Mouse (Mus musculus) heart, embryonic 16.5 days (tissue): ENCODE data around the gene Hand1. TPM values are rescaled to one million over a fixed set of nuclear protein-coding genes. Genes with fewer than 3 reads are reported as not detected.

ENCODE experiments used
- ATAC-seq: fragments of 200-750 bp; cut with Nextera tagmentation; replicated peaks from 2 replicates; pipeline ENCODE4 v1.8.0; 2017; ENCODE audit warnings: moderate number of reproducible peaks; ENCODE audit not compliant: insufficient read depth, low FRiP score; ENCODE audit errors: extremely low read depth
- H3K27ac ChIP-seq: fragments of 300-500 bp; sonication (generic); 2 replicates; pipeline ENCODE4 v1.5.1; 2014; ENCODE audit warnings: mild to moderate bottlenecking, low read length, control low read depth, moderate library complexity
- H3K27me3 ChIP-seq: fragments of 300-500 bp; sonication (generic); 2 replicates; pipeline ENCODE4 v1.6.1; 2014; ENCODE audit warnings: low read length, mixed read lengths; ENCODE audit not compliant: control insufficient read depth, insufficient read depth
- H3K36me3 ChIP-seq: fragments of 300-500 bp; sonication (generic); 2 replicates; pipeline ENCODE4 v1.6.1; 2014; ENCODE audit not compliant: control insufficient read depth, insufficient read depth
- H3K4me1 ChIP-seq: fragments of 300-500 bp; sonication (generic); 2 replicates; pipeline ENCODE4 v1.6.1; 2014; ENCODE audit warnings: low read length, mixed read lengths; ENCODE audit not compliant: control insufficient read depth, insufficient read depth
- H3K4me2 ChIP-seq: fragments of 300-500 bp; sonication (generic); 2 replicates; pipeline ENCODE4 v1.6.1; 2014; ENCODE audit warnings: low read depth, mild to moderate bottlenecking, control low read depth, low read length
- H3K4me3 ChIP-seq: fragments of 300-500 bp; sonication (generic); 2 replicates; pipeline ENCODE4 v1.5.1; 2014; ENCODE audit warnings: mild to moderate bottlenecking, control low read depth, low read length
- H3K9ac ChIP-seq: fragments of 300-500 bp; sonication (generic); 2 replicates; pipeline ENCODE4 v1.6.1; 2014; ENCODE audit warnings: low read length, control low read depth
- H3K9me3 ChIP-seq: fragments of 300-500 bp; sonication (generic); replicated peaks from 2 replicates; pipeline ENCODE4 v1.6.1; 2016; ENCODE audit warnings: low read length; ENCODE audit not compliant: control insufficient read depth
- WGBS: fragments of 180-500 bp; shearing (Covaris S2); extraction: QIAGEN DNeasy Blood & Tissue Kit; methylation state at CpG from one replicate; pipeline ENCODE4 v1.1.7; 2014; 5-methylcytosine and 5-hydroxymethylcytosine counted together
- polyA plus RNA-seq: library from polyadenylated mRNA; unstranded; fragments of >200 nt; fragmentation: Nextera tagmentation; extraction: Ambion mirVana; gene quantifications from 2 replicates; pipeline ENCODE4 v1.2.1, GENCODE M21; 2015

Hand1 gene
- polyA plus RNA-seq, 1 experiment from 2014 or later, result 7.9 TPM

DNA sequence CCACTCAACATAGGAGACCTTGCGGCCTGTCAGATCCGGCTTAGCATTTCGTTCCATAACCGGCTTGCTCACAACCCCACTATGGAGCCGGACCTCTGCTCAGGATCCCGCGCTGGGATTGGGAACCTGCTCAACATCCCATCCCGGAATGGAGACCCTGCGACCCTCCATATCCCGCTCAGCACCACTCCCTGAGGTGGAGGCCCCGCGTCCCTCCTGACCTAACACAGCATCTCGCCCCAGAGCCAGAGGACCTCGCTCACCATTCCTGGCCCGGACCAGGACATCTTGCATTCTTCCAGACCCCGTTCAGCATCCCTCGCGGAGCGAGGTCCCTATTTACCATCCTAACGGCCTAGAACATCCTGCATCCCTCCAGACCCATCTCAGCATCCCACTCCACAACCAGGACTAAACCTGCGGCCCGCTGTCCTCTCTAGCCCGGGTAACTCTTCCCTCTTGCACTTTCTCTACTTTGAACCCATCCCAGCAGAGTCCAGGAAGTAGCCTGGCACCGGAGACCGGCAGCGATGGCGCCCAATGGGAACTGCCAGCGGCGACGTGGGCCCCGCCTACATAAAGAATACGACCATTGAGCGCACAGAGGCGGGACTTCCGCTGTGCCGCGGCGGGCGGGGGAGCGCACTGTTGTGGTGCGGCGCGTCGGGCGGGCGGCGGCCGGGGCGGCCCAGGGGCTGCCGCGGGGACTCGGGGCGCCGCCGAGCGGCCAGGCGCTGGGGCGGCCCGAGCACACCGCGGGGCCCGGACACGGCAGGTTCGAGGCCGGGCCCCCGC lies 31.4 kb downstream of the Hand1 start, which contains the start of gene Sap30l:
Gene Sap30l (plus strand): TSS at position 667 of the 795 bp plus-strand sequence.
- Histone ChIP-seq H3K4me3 (peak within 1 kb of the TSS; percentile 72), H3K9me3 (no peaks in the 10 kb centered on the region), H3K27me3 (no peaks in the 10 kb centered on the region), H3K27ac (peak within 1 kb of the TSS; percentile 90), H3K36me3 (no peaks in the 10 kb centered on the region), H3K4me1 (peaks cover 21% of the 10 kb centered on the region), H3K4me2 (peak within 1 kb of the TSS; percentile 95), H3K9ac (peak within 1 kb of the TSS; percentile 93)
- under 1% methylated on average over 65 of the region's 66 CpGs for WGBS
- peak; percentile 96 for ATAC-seq

DNA sequence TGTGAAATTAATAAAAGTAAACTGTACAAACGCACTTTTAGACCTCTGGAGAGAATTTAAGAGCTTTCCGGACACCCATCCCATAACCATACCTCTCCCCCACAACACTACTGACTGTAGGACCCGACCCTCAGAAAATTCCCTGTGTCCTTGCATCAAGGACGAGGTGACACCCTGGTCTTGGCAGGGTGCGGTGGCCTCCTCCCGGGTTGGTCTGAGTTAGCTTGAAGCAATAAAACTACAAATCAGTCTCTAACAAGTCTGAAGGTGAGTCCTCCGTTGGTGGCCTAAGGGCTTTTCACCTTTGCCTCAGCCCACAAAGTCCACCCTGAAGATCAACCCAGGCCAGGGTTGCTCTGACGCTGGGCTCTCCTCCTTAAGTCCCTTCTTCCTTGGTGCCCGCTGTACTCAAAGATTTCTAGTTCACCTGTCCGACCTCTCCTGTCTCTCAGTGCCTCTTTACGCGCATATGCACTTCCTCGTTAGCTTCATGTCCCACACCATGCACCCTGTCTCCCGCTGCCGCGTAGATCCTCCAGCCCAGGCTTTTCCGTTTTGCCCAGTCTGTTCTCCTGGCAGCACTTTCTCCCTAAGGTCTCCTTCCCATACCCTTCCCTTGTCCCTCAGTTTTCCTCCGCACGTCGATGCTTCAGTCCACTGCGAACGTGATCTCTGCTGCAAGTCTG lies 32.2 kb downstream of the Hand1 start:
- H3K9ac ChIP-seq, result peak overlapping the region; percentile 89
- WGBS, result 12% methylated on average over 22 of the region's 22 CpGs
- no peaks in the 10 kb centered on the region for H3K36me3 ChIP-seq
- H3K9me3 ChIP-seq, result no peaks in the 10 kb centered on the region
- peak overlapping the region; percentile 84 for H3K4me2 ChIP-seq
- H3K27me3 ChIP-seq, result no peaks in the 10 kb centered on the region
- H3K4me1 ChIP-seq, result peaks cover 21% of the 10 kb centered on the region
- H3K4me3 ChIP-seq, result peak overlapping the region; percentile 72
- peak overlapping the region; percentile 90 for H3K27ac ChIP-seq
- ATAC-seq, result no peak

DNA sequence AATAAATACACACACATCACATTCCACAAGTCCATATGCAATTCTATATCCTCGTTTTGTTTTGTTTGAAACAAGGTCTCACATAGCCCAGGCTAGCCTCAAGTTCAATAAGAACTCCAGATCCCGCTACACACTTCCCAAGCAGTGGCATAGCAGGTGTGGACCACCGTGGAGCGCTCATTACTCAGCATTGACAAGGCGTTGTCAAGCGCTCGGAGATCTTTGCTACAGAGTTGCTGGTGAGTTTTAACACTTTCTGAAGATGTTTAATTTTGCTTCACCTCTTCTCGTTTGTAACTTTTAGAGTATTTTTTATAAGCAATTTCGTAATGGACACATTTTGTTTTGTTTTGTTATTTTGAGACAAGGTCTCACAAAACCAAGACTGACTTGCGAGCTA lies 33.2 kb downstream of the Hand1 start:
- Histone ChIP-seq H3K9me3 (no peaks in the 10 kb centered on the region), H3K4me3 (no peak overlapping the region), H3K4me1 (peaks cover 21% of the 10 kb centered on the region), H3K36me3 (no peaks in the 10 kb centered on the region), H3K4me2 (no peak overlapping the region), H3K27me3 (no peaks in the 10 kb centered on the region), H3K27ac (no peak overlapping the region), H3K9ac (no peak overlapping the region)
- 83% methylated on average over 10 of the region's 10 CpGs for WGBS
- ATAC-seq, result no peak

DNA sequence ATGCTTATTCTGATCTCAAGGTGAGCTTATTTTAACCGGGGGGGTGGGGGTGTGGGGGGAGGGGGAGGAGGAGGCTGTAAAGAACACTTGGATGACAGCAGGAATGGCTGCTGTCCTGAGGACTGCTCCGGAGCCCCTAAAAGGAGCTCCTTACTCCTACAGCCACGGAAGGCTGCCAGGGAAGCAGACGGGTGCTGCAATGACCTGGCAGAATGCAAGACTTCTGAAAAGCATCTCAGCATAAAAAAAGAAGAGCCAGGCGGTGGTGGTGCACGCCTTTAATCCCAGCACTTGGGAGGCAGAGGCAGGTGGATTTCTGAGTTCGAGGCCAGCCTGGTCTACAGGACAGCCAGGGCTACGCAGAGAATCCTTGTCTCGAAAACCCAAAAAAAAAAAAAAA lies 34.8 kb downstream of the Hand1 start:
- Histone ChIP-seq H3K4me3 (no peak overlapping the region), H3K27ac (no peak overlapping the region), H3K9ac (no peak overlapping the region), H3K36me3 (no peaks in the 10 kb centered on the region), H3K4me2 (no peak overlapping the region), H3K27me3 (no peaks in the 10 kb centered on the region), H3K9me3 (no peaks in the 10 kb centered on the region), H3K4me1 (peaks cover 16% of the 10 kb centered on the region)
- WGBS, result 76% methylated on average over 9 of the region's 9 CpGs
- no peak for ATAC-seq

DNA sequence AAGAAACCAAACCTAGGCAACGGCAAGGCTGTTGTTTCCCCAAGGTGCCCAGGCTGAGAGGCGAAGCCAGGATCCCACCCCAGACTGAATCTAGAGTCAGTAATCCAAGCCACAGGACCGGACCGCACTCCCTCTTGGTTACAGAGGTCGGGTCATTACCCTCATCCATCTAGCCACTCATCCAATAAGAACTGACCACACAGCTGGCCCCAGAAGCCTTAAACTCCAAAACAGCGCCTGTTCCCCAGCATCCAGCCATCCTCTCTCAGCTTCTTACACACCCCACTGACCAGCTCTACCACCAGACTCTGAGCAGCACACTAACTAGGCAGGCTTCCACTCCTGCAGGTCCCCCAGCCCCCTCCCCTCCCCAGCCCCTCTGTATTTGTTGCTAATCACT lies 37.5 kb downstream of the Hand1 start:
- Histone ChIP-seq H3K27me3 (no peaks in the 10 kb centered on the region), H3K9me3 (no peaks in the 10 kb centered on the region), H3K4me1 (peaks cover 7% of the 10 kb centered on the region), H3K9ac (no peak overlapping the region), H3K4me3 (no peak overlapping the region), H3K4me2 (no peak overlapping the region), H3K36me3 (no peaks in the 10 kb centered on the region), H3K27ac (no peak overlapping the region)
- ATAC-seq, result no peak
- 65% methylated on average over 6 of the region's 6 CpGs for WGBS

DNA sequence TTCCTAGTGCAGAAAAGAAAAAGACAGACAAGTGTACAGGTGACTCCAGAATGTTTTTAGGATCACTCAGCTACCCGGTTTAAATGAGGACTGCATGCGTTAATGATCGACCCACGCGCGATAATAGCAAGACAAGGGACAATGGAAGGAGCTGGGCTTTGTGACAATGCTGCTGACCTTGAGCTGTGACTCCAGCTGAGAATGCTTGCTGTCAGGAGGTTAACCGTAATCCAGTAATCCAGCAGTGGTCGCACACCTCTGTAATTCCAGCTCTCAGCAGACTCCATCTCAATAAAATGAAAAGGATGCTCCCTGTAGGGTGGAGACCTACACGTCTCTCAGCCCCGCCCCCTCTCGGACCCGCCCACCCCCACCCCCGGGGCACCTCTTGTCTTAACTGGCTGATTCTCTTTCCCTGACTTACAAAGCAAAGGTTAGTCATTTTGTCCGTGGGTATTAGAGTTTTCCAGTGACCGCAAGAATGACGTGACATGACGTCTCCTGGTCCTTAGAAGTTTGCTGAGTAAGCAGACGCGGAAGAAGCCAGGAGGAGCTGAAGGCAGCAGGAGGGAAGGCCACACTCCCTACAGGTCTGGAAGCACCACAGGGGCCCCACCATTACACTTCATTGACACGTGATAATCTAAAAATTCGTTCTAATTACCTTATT lies 41.6 kb downstream of the Hand1 start:
- Histone ChIP-seq H3K4me2 (peak overlapping the region; percentile 3; the same call in 1 of the 2 replicates), H3K27ac (no peak overlapping the region), H3K4me1 (peaks cover 3% of the 10 kb centered on the region; the same call in 1 of the 2 replicates), H3K9me3 (no peaks in the 10 kb centered on the region), H3K36me3 (no peaks in the 10 kb centered on the region), H3K4me3 (no peak overlapping the region), H3K27me3 (no peaks in the 10 kb centered on the region), H3K9ac (no peak overlapping the region)
- 29% methylated on average over 21 of the region's 21 CpGs for WGBS
- no peak for ATAC-seq

DNA sequence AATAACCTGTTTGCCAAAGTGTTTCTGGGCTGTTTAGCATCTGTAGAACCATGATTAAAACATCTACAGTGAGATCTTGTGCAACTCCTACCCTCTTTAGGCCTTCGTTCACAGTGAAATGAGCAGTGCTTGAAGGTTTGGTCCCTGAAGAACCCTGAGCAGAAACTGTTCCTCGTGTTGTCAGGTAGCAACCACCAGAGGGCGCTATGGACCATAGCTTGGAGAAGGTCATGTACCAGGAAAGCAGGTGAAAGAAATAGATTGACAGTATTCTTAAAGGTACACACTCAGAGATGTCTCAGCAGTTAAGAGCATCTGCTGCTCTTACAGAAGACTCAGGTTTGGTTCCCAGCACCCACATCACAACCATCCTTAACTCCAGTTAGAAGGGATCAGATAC lies 44.7 kb downstream of the Hand1 start:
- H3K4me1 ChIP-seq, result no peaks in the 10 kb centered on the region; the same call in 1 of the 2 replicates
- H3K9ac ChIP-seq, result no peak overlapping the region
- no peak for ATAC-seq
- H3K27me3 ChIP-seq, result no peaks in the 10 kb centered on the region
- no peak overlapping the region for H3K27ac ChIP-seq
- H3K4me2 ChIP-seq, result no peak overlapping the region
- H3K4me3 ChIP-seq, result no peak overlapping the region
- no peaks in the 10 kb centered on the region for H3K9me3 ChIP-seq
- no peaks in the 10 kb centered on the region for H3K36me3 ChIP-seq
- WGBS, result 37% methylated on average over 3 of the region's 3 CpGs

DNA sequence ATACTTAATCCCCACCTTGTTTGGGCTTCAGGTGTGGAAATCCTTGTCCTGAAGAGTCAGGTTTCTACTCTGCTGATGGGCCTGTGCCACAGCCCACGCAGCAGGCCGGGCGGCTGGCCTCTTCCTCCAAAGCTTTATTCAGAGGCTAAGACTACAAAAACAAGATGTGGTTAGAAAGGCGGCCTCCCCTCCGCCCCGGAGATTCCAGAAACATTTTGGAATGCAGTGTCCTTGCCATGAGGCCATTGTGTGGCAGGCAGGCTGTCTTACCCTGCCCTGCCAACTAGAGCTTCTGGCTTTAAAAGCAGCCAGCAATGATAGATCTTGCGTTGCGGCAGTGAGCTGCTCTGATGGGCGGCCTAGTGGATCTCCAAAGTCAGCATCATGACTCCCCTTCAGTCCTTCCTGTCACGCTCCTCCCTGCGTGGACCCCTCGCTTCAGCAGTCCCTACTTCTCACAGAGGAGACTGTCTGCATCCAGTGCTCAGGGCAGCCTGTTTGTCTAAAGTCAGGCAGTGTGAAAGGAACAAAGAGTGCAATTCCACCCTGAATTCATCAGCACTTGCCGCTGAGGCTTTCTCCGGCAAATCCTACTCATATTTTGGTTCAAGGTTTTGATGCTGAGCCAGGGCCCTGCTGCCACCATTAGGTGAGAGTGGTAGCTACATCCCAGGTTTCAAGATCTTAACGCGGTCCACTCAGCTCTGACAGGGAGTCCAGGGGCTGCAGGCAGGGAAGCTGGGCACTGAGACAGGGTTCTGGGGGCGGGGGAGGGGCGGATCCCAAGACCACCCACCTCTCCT lies 45.8 kb downstream of the Hand1 start:
- WGBS, result 49% methylated on average over 18 of the region's 18 CpGs
- no peak for ATAC-seq
- H3K27ac ChIP-seq, result no peak overlapping the region
- H3K9me3 ChIP-seq, result no peaks in the 10 kb centered on the region
- no peaks in the 10 kb centered on the region; the same call in 1 of the 2 replicates for H3K4me1 ChIP-seq
- H3K36me3 ChIP-seq, result no peaks in the 10 kb centered on the region
- H3K4me3 ChIP-seq, result no peak overlapping the region
- H3K9ac ChIP-seq, result no peak overlapping the region
- H3K4me2 ChIP-seq, result no peak overlapping the region
- no peaks in the 10 kb centered on the region for H3K27me3 ChIP-seq
